Mouse (Mus musculus) bone marrow macrophage, adult 2 months (primary cell): ENCODE results near the gene Sdccag8.

ENCODE experiments used
- CTCF ChIP-seq: IDR thresholded peaks from 2 replicates; pipeline ENCODE4 v1.5.1; 2012; ENCODE audit warnings: low read depth, mild to moderate bottlenecking, low read length, moderate library complexity
- POLR2A ChIP-seq: IDR thresholded peaks from 2 replicates; pipeline ENCODE4 v1.6.1; 2012; ENCODE audit warnings: mild to moderate bottlenecking, low read depth, low read length, borderline replicate concordance

DNA sequence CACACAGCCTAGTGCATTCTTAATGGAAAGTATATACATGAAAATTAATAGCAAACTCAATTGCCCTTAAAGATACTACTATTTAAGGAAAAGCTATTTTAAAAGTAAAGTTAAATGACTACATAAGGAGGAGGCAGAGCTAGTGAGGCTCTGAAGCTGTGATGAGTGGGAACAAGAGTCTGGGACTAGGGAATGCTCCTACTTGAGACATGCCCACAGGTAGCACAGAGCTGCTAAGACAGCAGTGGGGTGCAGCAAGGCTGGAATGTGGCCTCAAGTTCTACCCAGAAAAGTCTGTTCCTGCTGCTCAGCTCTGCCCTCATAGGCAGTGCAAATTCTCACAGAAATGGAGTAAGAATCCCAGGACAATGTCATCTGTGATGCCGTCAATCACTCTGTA lies 216.7 kb downstream of the Sdccag8 start:
- no peak for TF ChIP-seq CTCF
- no peak for TF ChIP-seq POLR2A
